Mouse (Mus musculus) right cerebral cortex, adult 2 months (tissue): ENCODE results near the gene Lrrc58.

Experiments
- DNase-seq, 2 experiments: peaks; one replicate each; pipeline ENCODE4 v3.0.0; 2021 to 2022; ENCODE audit warnings: low spot score in 2 of 2

The Lrrc58 gene

GRCm38 (mm10) chr16:37920842-37921409, 52.7 kb downstream of the Lrrc58 start:
- DNase-seq, result no peak

DNA sequence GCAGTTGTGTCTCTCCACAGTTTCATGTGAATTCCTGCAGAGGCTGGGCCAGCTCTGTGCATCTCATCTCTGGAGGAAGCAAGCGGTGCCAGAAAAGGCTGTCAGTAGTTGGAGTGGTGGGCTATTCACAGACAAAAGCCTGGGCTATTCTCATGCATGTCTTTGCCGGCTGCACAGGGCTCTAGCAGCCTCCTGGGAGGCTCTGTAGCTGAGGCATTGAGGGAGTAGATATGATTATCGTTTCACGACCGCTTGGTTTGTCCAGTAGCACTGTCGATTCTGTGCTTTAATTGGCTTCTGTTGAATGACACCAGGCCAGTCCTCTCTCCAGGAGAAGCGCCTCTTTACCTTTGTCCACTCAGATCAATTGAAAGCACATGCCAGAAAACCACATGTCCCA, 57.9 kb downstream of the Lrrc58 start:
- no peak for DNase-seq

DNA sequence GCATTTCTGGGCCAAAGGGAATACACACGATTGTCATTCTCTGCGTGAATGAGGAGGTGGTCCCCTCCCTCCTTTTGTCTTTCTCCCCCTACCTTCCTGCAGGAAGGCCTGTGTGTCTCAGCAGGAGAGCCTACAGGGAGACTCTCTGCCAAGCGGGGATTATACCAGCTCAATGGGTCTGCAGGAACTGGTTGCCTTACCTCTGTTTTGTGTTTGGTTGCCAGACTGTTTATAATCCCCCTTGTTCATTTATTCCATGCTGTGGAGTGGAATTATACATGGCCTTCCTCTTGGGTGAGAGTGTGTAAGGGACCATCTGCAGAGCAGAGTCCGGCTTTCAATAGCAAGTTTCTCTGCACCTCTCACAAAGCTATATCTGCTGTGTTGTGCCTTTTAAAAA, 58.9 kb downstream of the Lrrc58 start:
- DNase-seq, result no peak

DNA sequence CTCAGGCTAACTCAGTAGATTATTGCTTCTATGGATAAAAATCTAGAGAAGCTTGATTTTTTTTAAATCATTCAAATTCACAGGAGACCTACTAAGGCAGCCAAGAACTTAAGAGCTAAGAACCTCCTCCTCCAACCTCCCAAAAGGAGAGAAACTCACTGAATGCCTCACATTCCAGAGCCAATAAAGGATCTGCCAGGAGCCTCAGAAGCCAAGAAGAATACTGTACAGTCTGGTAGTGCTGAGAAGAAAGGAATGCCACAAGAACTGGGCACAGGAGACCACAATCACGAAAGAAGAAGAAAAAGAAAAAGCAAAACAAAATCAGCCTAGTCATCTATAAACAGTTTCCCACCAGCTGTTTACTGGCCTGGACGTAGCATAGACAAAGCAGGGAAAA, 60.8 kb downstream of the Lrrc58 start:
- no peak for DNase-seq

GRCm38 (mm10) chr16:37929626-37930025, 61.4 kb downstream of the Lrrc58 start:
- DNase-seq, result no peak

DNA sequence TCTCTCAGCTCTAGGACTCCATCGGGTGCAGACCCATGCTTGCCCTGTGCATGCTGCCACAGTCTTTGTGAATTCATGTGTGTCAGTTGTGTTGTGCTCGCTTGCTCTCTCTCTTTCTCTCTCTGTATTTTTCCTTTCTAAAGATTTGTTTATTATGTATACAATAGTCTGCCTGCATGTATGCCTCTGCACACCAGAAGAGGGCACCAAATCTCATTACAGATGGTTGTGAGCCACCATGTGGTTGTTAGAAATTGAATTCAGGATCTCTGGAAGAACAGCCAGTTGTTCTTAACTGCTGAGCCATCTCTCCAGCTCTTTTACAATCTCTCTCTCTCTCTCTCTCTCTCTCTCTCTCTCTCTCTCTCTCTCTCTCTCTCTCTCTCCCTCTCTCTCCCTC, 66.7 kb downstream of the Lrrc58 start:
- DNase-seq, result no peak

DNA sequence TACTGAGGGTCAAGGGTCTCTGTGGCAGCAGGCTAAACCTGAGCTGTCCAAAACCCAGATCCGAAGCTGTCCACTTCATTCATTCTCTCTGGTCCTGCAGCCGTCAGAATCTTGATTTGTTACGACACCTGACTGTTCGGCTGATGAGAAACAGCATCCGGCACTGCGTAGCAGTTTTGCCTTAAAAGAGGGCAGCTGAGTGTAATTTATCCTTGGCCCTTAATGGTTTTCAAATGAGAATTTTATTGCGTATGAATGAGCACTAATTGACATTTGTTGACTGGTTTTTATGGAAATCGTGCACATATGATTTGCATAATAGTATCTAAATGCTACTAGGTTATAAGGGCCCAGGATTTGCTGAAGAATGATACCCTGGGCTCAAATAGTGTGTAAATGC, 69.1 kb downstream of the Lrrc58 start:
- DNase-seq, result no peak
